Mouse (Mus musculus): ENCODE data around the gene Gm44973.

GRCm38 (mm10) chr7:5046112-5046511 lies 30.8 kb downstream of the Gm44973 start:
- TF ChIP-seq POLR2A (IDR thresholded peaks at IDR 0.05; ENCODE audit: low read depth, low read length) (no peak), CTCF (IDR thresholded peaks at IDR 0.05; ENCODE audit: borderline replicate concordance, insufficient read depth, low read length) (no peak)
